Mouse (Mus musculus): ENCODE measurements around the gene Tmem150a.

DNA sequence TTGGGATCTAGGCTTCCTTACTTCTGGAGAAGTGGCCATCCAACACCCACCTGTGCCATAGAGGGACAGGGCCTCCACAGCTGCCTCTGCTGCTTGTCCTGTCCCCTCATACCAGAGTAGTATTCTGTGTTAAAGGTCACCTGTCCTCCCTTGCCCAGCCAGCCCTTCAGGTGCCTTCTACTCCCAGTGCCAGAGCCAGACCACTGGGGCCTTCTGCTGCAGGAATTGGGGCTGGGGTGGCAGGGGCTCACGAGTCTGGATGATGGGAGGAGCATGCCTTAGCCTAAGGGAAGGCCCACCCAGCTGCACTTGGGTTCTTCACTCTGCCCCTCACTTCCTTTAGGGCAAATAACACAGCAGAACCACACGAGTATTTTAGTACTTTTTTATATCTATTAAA, 4.1 kb downstream of the Tmem150a start:
- TF ChIP-seq CTCF (IDR thresholded peaks at IDR 0.05; ENCODE audit: low read depth) = no peak
- TF ChIP-seq EP300 (optimal IDR thresholded peaks at IDR 0.05) = no peak
